Mouse (Mus musculus): ENCODE measurements around the gene Cox16. TPM values are rescaled to one million over a fixed set of nuclear protein-coding genes. Genes with fewer than 3 reads are reported as not detected.

Gene Cox16
- total RNA-seq, 1 experiment from 2014 or later: 98.0 TPM

DNA sequence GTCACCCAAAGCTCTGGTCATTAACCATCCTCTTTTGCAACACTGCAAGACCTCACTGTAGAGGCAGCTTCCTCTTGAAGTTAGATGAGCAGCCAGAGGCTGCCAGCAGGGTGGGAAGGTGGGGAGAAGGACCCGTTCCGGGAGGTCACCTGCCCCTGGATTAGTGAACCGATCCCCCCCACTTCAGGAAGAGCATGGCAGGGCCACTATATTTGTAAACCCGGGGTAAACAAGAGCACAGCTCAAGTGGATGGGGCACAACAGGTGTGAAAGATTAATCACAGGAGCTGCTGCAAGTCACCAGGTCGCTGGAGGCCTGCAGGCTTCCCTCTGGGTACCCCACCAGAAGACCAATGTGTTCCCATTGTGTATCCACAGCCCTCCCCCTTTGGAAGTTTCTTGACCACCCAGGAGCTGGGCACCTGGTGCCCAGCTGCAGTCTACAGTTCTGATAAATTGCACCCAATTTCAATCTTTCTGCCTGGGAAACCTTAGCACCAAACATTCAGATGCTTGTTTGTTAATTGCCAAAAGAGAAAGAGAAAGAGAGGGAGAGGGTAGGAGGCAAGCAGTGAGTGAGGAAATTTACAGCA lies 153.8 kb downstream of the Cox16 start:
- no peak for ATAC-seq (replicated peaks; ENCODE audit: low read depth, poor library complexity, severe bottlenecking)

- no peak for ATAC-seq (replicated peaks; ENCODE audit: low read depth, poor library complexity, severe bottlenecking)
Observed at GRCm38 (mm10) chr12:81324991-81325390, 159.9 kb downstream of the Cox16 start.

DNA sequence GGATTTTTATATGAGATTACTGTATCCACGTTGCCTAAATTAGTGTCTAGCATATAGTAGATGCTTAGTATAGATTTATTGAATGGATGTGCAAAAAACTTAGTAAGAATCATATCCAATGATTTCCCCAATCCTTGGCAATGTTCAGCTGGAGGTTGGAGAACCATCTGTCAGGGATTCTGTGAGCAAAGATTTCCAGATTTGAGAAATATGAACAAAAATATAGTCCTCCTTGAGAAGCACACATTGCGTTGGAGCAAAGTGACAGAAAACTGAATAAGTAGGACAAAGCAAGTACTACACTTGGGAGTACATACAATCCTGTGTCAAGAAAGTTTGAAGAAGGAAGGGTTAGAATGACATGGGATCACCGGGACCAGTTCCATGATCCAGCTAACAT lies 160.8 kb downstream of the Cox16 start:
- no peak for ATAC-seq (replicated peaks; ENCODE audit: low read depth, poor library complexity, severe bottlenecking)

DNA sequence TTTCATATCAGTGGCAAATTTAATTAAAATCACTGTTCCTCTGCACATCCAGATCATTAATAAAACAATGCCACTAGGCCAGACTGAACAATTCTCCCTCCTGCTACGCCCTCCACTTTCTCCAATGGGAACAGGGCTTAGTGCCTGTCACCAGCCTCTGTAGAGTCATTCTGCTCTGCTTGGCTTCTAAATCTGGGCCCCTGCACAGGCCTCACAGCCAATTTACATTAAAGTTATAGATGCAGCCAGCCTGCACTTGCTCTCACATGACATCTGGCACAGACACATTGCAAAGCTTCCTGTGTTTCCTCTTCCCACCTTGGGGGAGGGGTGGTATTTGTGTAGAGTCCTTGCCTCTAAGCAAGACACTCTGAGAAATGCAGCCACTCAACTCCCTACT lies 163.9 kb downstream of the Cox16 start:
- no peak for ATAC-seq (replicated peaks; ENCODE audit: low read depth, poor library complexity, severe bottlenecking)

DNA sequence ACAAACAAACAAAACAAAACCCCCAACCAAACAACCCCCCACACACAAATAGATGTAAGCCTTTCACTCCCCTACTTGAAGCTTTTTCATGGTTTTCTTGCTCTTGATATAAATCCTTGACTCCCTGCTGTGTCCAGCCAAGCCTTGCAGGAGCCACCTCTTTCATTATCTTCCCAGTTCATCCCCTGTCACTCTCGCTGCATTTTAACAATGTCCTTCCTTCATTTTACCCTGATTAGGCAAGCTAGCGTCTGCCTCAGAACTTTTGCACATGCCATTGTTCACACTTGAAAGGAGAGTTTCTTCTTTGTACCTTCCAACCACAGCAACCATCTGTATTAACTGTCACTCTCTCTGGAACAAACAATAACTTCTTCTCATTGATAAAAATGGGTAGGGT lies 167.1 kb downstream of the Cox16 start:
- ATAC-seq (replicated peaks; ENCODE audit: low read depth, poor library complexity, severe bottlenecking): no peak

- no peak for ATAC-seq (replicated peaks; ENCODE audit: low read depth, poor library complexity, severe bottlenecking)
Observed at GRCm38 (mm10) chr12:81315953-81316352, 169.0 kb downstream of the Cox16 start.

Other genes with a start within 250 kb of the Cox16 start
- gene Slc8a3, start 151.9 kb downstream of the Cox16 start, total RNA-seq (2017): not detected in 2 replicates
- gene Gm4787, start 105.7 kb downstream of the Cox16 start, total RNA-seq (2017): 0.37 and 1.2 TPM in 2 replicates
- 0.46 and 0.92 TPM in 2 replicates for gene Adam4, start 63.2 kb downstream of the Cox16 start, total RNA-seq (2017)
- gene Gm20498, start 47.8 kb upstream of the Cox16 start, total RNA-seq (2017): 24.3 and 24.4 TPM in 2 replicates
- gene Synj2bp, start 47.8 kb upstream of the Cox16 start, total RNA-seq (2017): 42.8 and 50.6 TPM in 2 replicates
- not detected in 2 replicates for gene Adam21, start 83.3 kb upstream of the Cox16 start, total RNA-seq (2017)
- gene Med6, start 109.9 kb upstream of the Cox16 start, total RNA-seq (2017): 76.0 and 76.1 TPM in 2 replicates
- not detected in 2 replicates for gene Ttc9, start 146.1 kb upstream of the Cox16 start, total RNA-seq (2017)